Mouse (Mus musculus) midbrain, embryonic 14.5 days (tissue): ENCODE results near the gene Treml4. TPM values are rescaled to one million over a fixed set of nuclear protein-coding genes. Genes with fewer than 3 reads are reported as not detected.
"Not testable (repeated sequence)": the region's sequence is repeated elsewhere in the genome, so short reads cannot be mapped to it uniquely, and the experiment has no call there.

Experiments used
- ATAC-seq: fragments of 200-750 bp; cut with Nextera tagmentation; 2 replicates; pipeline ENCODE4 v1.8.0; 2017; ENCODE audit warnings: moderate number of reproducible peaks, moderate library complexity; ENCODE audit not compliant: low FRiP score, low TSS enrichment
- DNase-seq: peaks from one replicate; pipeline ENCODE4 v3.0.0-alpha.2; 2015
- H3K27ac ChIP-seq: fragments of 300-500 bp; sonication (generic); replicated peaks from 2 replicates; pipeline ENCODE4 v1.5.1; 2014; ENCODE audit warnings: mild to moderate bottlenecking, low read depth, low read length, moderate library complexity
- H3K27me3 ChIP-seq: fragments of 300-500 bp; sonication (generic); 2 replicates; pipeline ENCODE4 v1.6.1; 2014; ENCODE audit warnings: low read length, control low read depth, mixed read lengths; ENCODE audit not compliant: control insufficient read depth, insufficient read depth
- H3K36me3 ChIP-seq: fragments of 300-500 bp; sonication (generic); 2 replicates; pipeline ENCODE4 v1.6.1; 2014; ENCODE audit warnings: low read length, control low read depth; ENCODE audit not compliant: control insufficient read depth, insufficient read depth
- H3K4me1 ChIP-seq: fragments of 300-500 bp; sonication (generic); 2 replicates; pipeline ENCODE4 v1.6.1; 2014; ENCODE audit warnings: mild to moderate bottlenecking, antibody characterized with exemption, low read length, control low read depth; ENCODE audit not compliant: control insufficient read depth, insufficient read depth
- H3K4me2 ChIP-seq: fragments of 300-500 bp; sonication (generic); 2 replicates; pipeline ENCODE4 v1.6.1; 2014; ENCODE audit warnings: mild to moderate bottlenecking, low read length, moderate library complexity
- H3K4me3 ChIP-seq: fragments of 300-500 bp; sonication (generic); replicated peaks from 2 replicates; pipeline ENCODE4 v1.5.1; 2014; ENCODE audit warnings: low read depth, low read length
- H3K9ac ChIP-seq: fragments of 300-500 bp; sonication (generic); replicated peaks from 2 replicates; pipeline ENCODE4 v1.6.1; 2014; ENCODE audit warnings: mild to moderate bottlenecking, low read length, moderate library complexity
- H3K9me3 ChIP-seq: fragments of 300-500 bp; sonication (generic); 2 replicates; pipeline ENCODE4 v1.6.1; 2016; ENCODE audit warnings: low read length, control low read depth, mixed read lengths; ENCODE audit not compliant: control insufficient read depth
- WGBS: fragments of 180-500 bp; shearing (Covaris S2); extraction: QIAGEN DNeasy Blood & Tissue Kit; methylation state at CpG from one replicate; pipeline ENCODE4 v1.1.7; 2014; 5-methylcytosine and 5-hydroxymethylcytosine counted together
- polyA plus RNA-seq: library from polyadenylated mRNA; unstranded; fragments of >200 nt; fragmentation: Nextera tagmentation; extraction: Ambion mirVana; gene quantifications from 2 replicates; pipeline ENCODE4 v1.2.1, GENCODE M21; 2014

Treml4 gene
- polyA plus RNA-seq, 1 experiment from 2014 or later, result not detected

DNA sequence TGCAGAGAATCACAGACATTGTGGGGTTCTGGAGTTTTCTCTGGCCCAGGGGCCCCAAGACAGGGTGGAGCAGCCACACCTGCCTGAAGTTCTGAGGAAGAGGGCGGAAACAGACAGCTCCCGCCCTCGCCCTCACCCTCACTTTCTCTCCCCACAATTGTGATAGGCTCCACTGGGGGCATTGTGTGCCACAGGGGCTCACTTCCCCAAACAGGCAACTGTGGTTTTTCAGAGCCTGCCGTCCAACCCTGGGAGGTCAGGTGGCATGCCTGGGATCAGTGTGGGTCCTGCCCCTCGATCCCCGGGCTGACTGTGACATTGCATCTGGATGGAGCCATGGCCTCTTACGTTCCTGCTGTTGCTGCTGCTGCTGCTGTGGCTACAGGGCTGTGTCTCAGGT, 36.1 kb downstream of the Treml4 start:
- Histone ChIP-seq H3K36me3 (no peaks in the 10 kb centered on the region), H3K4me3 (no peak overlapping the region), H3K27ac (no peak overlapping the region), H3K9me3 (no peaks in the 10 kb centered on the region), H3K4me1 (no peaks in the 10 kb centered on the region), H3K9ac (no peak overlapping the region), H3K4me2 (no peak overlapping the region), H3K27me3 (no peaks in the 10 kb centered on the region)
- ATAC-seq, result no peak
- DNase-seq, result no peak
- WGBS, result 74% methylated on average over 7 of the region's 7 CpGs

GRCm38 (mm10) chr17:48300861-48301260, 36.8 kb downstream of the Treml4 start:
- no peak overlapping the region for H3K4me3 ChIP-seq

GRCm38 (mm10) chr17:48301792-48302191, 37.7 kb downstream of the Treml4 start:
- H3K27me3 ChIP-seq, result no peaks in the 10 kb centered on the region
- H3K9ac ChIP-seq, result no peak overlapping the region
- 91% methylated on average over 5 of the region's 5 CpGs for WGBS
- no peak overlapping the region for H3K27ac ChIP-seq
- no peak for ATAC-seq
- no peaks in the 10 kb centered on the region for H3K9me3 ChIP-seq
- H3K36me3 ChIP-seq, result no peaks in the 10 kb centered on the region
- H3K4me1 ChIP-seq, result no peaks in the 10 kb centered on the region
- H3K4me3 ChIP-seq, result no peak overlapping the region
- no peak overlapping the region for H3K4me2 ChIP-seq
- no peak for DNase-seq

More at GRCm38 (mm10) chr17:48300861-48301260, 36.8 kb downstream of the Treml4 start:
- DNase-seq (no peak), ATAC-seq (no peak)
- Histone ChIP-seq H3K4me2 (no peak overlapping the region), H3K36me3 (no peaks in the 10 kb centered on the region), H3K9ac (no peak overlapping the region), H3K27me3 (no peaks in the 10 kb centered on the region), H3K27ac (no peak overlapping the region), H3K4me1 (no peaks in the 10 kb centered on the region), H3K9me3 (no peaks in the 10 kb centered on the region)
- WGBS, result 84% methylated on average over 9 of the region's 9 CpGs

DNA sequence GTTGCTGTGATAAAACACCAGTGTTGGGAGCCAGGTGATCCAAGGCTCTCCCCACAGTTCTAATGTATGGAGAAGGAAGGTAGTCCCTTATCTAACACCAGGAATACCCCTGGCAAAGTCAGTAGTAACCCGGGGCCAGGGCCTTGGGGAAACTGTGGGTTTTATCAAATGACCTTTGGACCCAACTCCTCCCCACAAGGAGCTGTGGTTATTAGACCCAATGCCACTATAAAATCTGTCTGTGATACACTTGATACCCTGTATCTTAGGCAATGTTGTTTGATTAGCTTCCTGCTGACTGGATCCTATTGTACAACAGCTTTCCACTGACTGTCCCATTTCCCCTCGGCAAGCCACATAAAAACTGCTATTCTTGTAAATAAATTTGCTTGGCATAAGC, 48.0 kb downstream of the Treml4 start:
- H3K9me3 ChIP-seq, result no peaks in the 10 kb centered on the region

GRCm38 (mm10) chr17:48315905-48316579, 51.9 kb downstream of the Treml4 start, which contains the start of gene B430306N03Rik:
B430306N03Rik (plus strand) TSS chr17:48316141.
- not testable (repeated sequence) for H3K4me1 ChIP-seq, H3K4me2 ChIP-seq, ATAC-seq, H3K27ac ChIP-seq, H3K9me3 ChIP-seq, H3K36me3 ChIP-seq, H3K9ac ChIP-seq, DNase-seq, H3K4me3 ChIP-seq, H3K27me3 ChIP-seq
- 80% methylated on average over 3 of the region's 3 CpGs for WGBS

More for the DNA sequence above, 48.0 kb downstream of the Treml4 start:
- Histone ChIP-seq H3K4me2 (no peak overlapping the region), H3K27ac (no peak overlapping the region), H3K9ac (no peak overlapping the region), H3K4me3 (no peak overlapping the region), H3K4me1 (no peaks in the 10 kb centered on the region), H3K36me3 (no peaks in the 10 kb centered on the region), H3K27me3 (no peaks in the 10 kb centered on the region)
- DNase-seq (no peak), ATAC-seq (no peak)
- WGBS, result 80% methylated on average over 2 of the region's 2 CpGs

DNA sequence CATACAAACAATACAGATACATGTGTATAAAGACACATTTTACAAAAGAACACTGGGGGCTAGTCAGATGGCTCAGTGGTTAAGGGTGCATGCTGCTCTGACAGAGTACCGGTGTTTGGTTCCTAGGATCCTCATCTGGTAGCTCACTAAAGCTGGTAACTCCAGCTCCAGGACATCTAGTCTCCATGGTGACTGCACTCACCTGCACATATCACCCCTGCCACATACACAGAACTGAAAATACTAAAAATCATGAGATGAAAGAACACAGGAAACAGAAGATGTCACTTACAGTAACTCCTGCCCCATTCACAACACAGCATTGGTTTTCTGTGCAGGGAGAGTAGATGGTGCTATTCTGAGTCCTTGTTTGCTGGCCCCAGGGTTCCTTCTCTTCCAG, 54.6 kb downstream of the Treml4 start:
- Histone ChIP-seq H3K36me3 (no peaks in the 10 kb centered on the region), H3K27me3 (no peaks in the 10 kb centered on the region), H3K4me1 (no peaks in the 10 kb centered on the region), H3K4me2 (no peak overlapping the region), H3K9ac (no peak overlapping the region), H3K27ac (no peak overlapping the region), H3K9me3 (no peaks in the 10 kb centered on the region), H3K4me3 (no peak overlapping the region)
- ATAC-seq, result no peak
- DNase-seq, result no peak
- WGBS, result 93% methylated on average over 1 of the region's 1 CpGs

GRCm38 (mm10) chr17:48321279-48321678, 57.2 kb downstream of the Treml4 start:
- ATAC-seq (no peak), DNase-seq (no peak)
- Histone ChIP-seq H3K36me3 (no peaks in the 10 kb centered on the region), H3K27ac (no peak overlapping the region), H3K9me3 (no peaks in the 10 kb centered on the region), H3K4me2 (no peak overlapping the region), H3K4me1 (no peaks in the 10 kb centered on the region), H3K4me3 (no peak overlapping the region), H3K27me3 (no peaks in the 10 kb centered on the region), H3K9ac (no peak overlapping the region)
- 88% methylated on average over 2 of the region's 2 CpGs for WGBS

- H3K27ac ChIP-seq, result no peak overlapping the region
- H3K4me1 ChIP-seq, result no peaks in the 10 kb centered on the region
- no peak overlapping the region for H3K4me2 ChIP-seq
- 69% methylated on average over 3 of the region's 3 CpGs for WGBS
- H3K9ac ChIP-seq, result no peak overlapping the region
- no peaks in the 10 kb centered on the region for H3K27me3 ChIP-seq
- DNase-seq (no peak), ATAC-seq (no peak)
- no peaks in the 10 kb centered on the region for H3K9me3 ChIP-seq
- no peaks in the 10 kb centered on the region for H3K36me3 ChIP-seq
- no peak overlapping the region for H3K4me3 ChIP-seq
Observed at GRCm38 (mm10) chr17:48323236-48323635, 59.1 kb downstream of the Treml4 start.

DNA sequence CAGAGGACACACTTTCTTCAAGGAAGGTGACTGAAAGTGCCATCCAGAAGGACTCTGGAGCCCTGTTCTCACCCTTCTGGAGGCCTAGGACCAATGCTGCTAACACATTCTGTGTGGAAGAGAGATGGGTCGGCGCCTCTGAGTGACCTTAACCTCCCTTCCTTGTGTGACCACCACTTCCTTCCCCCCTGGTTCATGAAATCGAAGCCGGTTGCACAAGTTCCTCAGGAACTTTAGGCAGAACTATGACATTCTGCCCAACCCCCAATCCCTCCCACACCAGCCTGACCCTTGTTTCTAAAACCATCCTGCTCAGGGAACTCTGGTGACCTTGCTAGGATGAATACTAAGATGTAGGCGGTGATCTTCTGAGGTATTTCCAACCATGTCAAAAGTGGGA, 60.2 kb downstream of the Treml4 start:
- Histone ChIP-seq H3K4me2 (no peak overlapping the region), H3K4me3 (no peak overlapping the region), H3K36me3 (no peaks in the 10 kb centered on the region), H3K4me1 (no peaks in the 10 kb centered on the region), H3K27me3 (no peaks in the 10 kb centered on the region), H3K27ac (no peak overlapping the region), H3K9ac (no peak overlapping the region), H3K9me3 (no peaks in the 10 kb centered on the region)
- WGBS, result 94% methylated on average over 5 of the region's 5 CpGs
- DNase-seq, result no peak
- ATAC-seq, result no peak
